Mouse (Mus musculus): ENCODE measurements at regions not wholly inside any gene's neighbourhood (a gene's known extent, or its start where the extent isn't known, plus 50 kb on each side); places are given as distances from the start of the nearest gene placed in this dataset.

GRCm38 (mm10) chr1:128975586-128975985 is 297.5 kb upstream of the Thsd7b start:
- DNase-seq (ENCODE audit: low read depth, low spot score): no peak

GRCm38 (mm10) chr1:128951436-128951835 is 321.7 kb upstream of the Thsd7b start:
- peak; percentile 10 for DNase-seq (ENCODE audit: low read depth, low spot score)

- peak; percentile 2 for DNase-seq (ENCODE audit: low read depth, low spot score)
Measured at GRCm38 (mm10) chr1:128950512-128950911, 322.6 kb upstream of the Thsd7b start.

- peak; percentile 27 for DNase-seq (ENCODE audit: low read depth, low spot score)
Measured at GRCm38 (mm10) chr1:128914811-128915210, 322.7 kb upstream of the Cxcr4 start.

- DNase-seq (ENCODE audit: low read depth, low spot score): peak; percentile 32
Measured at GRCm38 (mm10) chr1:128912532-128912931, 320.4 kb upstream of the Cxcr4 start.

GRCm38 (mm10) chr1:128907566-128907965 is 315.5 kb upstream of the Cxcr4 start:
- no peak for DNase-seq (ENCODE audit: low read depth, low spot score)

- DNase-seq (ENCODE audit: low read depth, low spot score): peak; percentile 65
Measured at GRCm38 (mm10) chr1:128898025-128898424, 305.9 kb upstream of the Cxcr4 start.

GRCm38 (mm10) chr1:128894546-128894945 is 302.5 kb upstream of the Cxcr4 start:
- DNase-seq (ENCODE audit: low read depth, low spot score): no peak

- DNase-seq (ENCODE audit: low read depth, low spot score): peak; percentile 79
Measured at GRCm38 (mm10) chr1:128878291-128878690, 286.2 kb upstream of the Cxcr4 start.

GRCm38 (mm10) chr1:128875289-128875688 is 283.2 kb upstream of the Cxcr4 start:
- peak; percentile 62 for DNase-seq (ENCODE audit: low read depth, low spot score)

- DNase-seq (ENCODE audit: low read depth, low spot score): no peak
Measured at GRCm38 (mm10) chr1:128874190-128874589, 282.1 kb upstream of the Cxcr4 start.

GRCm38 (mm10) chr1:128868761-128869160 is 276.7 kb upstream of the Cxcr4 start:
- DNase-seq (ENCODE audit: low read depth, low spot score): no peak

GRCm38 (mm10) chr1:128860537-128860936 is 268.4 kb upstream of the Cxcr4 start:
- no peak for DNase-seq (ENCODE audit: low read depth, low spot score)

GRCm38 (mm10) chr1:128860094-128860493 is 268.0 kb upstream of the Cxcr4 start:
- no peak for DNase-seq (ENCODE audit: low read depth, low spot score)

GRCm38 (mm10) chr1:128858661-128859060 is 266.6 kb upstream of the Cxcr4 start:
- DNase-seq (ENCODE audit: low read depth, low spot score): no peak

- peak; percentile 28 for DNase-seq (ENCODE audit: low read depth, low spot score)
Measured at GRCm38 (mm10) chr1:128856933-128857332, 264.8 kb upstream of the Cxcr4 start.

GRCm38 (mm10) chr1:128854649-128855048 is 262.6 kb upstream of the Cxcr4 start:
- DNase-seq (ENCODE audit: low read depth, low spot score): no peak

GRCm38 (mm10) chr1:128853286-128853685 is 261.2 kb upstream of the Cxcr4 start:
- DNase-seq (ENCODE audit: low read depth, low spot score): no peak

GRCm38 (mm10) chr1:128837361-128837760 is 245.3 kb upstream of the Cxcr4 start:
- no peak for DNase-seq (ENCODE audit: low read depth, low spot score)

GRCm38 (mm10) chr1:128835510-128835909 is 243.4 kb upstream of the Cxcr4 start:
- peak; percentile 56 for DNase-seq (ENCODE audit: low read depth, low spot score)

- DNase-seq (ENCODE audit: low read depth, low spot score): no peak
Measured at GRCm38 (mm10) chr1:128833096-128833715, 241.1 kb upstream of the Cxcr4 start.

GRCm38 (mm10) chr1:128832201-128832883 is 240.2 kb upstream of the Cxcr4 start:
- DNase-seq (ENCODE audit: low read depth, low spot score): peak; percentile 72

- DNase-seq (ENCODE audit: low read depth, low spot score): no peak
Measured at GRCm38 (mm10) chr1:128830671-128831240, 238.7 kb upstream of the Cxcr4 start.

Data from brain, adult 2 months (tissue).